Mouse (Mus musculus) lung, adult 2 months (tissue): ENCODE measurements around the gene Ifrd2.

Experiments used
- CTCF ChIP-seq: fragments of 200-500 bp; IDR thresholded peaks from 2 replicates; pipeline ENCODE4 v1.5.1; 2011; ENCODE audit warnings: mild to moderate bottlenecking, low read length, control low read depth; ENCODE audit not compliant: insufficient read depth
- POLR2A ChIP-seq: fragments of 200-500 bp; IDR thresholded peaks from 2 replicates; pipeline ENCODE4 v1.6.1; 2011; ENCODE audit warnings: low read depth, mild to moderate bottlenecking, control low read depth, low read length, borderline replicate concordance; ENCODE audit errors: extremely low read depth

DNA sequence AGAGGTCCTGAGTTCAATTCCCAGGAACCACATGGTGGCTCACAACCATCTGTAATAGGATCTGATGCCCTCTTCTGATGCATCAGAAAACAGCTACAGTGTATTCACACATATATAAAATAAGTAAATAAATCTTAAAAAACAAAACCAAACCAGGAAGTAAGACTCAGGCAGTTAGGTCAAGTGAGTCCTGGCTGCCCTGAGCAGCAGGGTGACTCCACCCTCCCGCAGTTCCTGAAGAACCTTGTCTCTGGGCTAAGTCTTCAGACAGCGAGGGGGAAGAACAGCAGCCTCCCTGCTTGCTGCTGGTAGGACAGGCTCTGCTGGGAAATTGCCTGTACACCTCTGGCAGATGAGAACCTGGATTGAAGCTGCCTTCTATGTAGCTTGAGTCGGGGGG lies 31.1 kb upstream of the Ifrd2 start:
- TF ChIP-seq CTCF (no peak), POLR2A (no peak)
